Mouse (Mus musculus): ENCODE results near the gene E4f1.
"Not testable (repeated sequence)": the region's sequence is repeated elsewhere in the genome, so short reads cannot be mapped to it uniquely, and the experiment has no call there.

The E4f1 gene

GRCm38 (mm10) chr17:24455523-24456206 is 14.4 kb downstream of the E4f1 start:
- not testable (repeated sequence) for DNase-seq (ENCODE audit: low spot score)

GRCm38 (mm10) chr17:24454756-24455522 is 15.2 kb downstream of the E4f1 start:
- DNase-seq (ENCODE audit: low spot score), result peak; percentile 99

- no peak for DNase-seq (ENCODE audit: low spot score)
Measured at GRCm38 (mm10) chr17:24454218-24454755, 15.8 kb downstream of the E4f1 start.

- DNase-seq (ENCODE audit: low spot score), result no peak
Measured at GRCm38 (mm10) chr17:24453372-24453771, 16.7 kb downstream of the E4f1 start.

- no peak for DNase-seq (ENCODE audit: low spot score)
Measured at GRCm38 (mm10) chr17:24451220-24451619, 18.9 kb downstream of the E4f1 start.

- no peak for DNase-seq (ENCODE audit: low spot score)
Measured at GRCm38 (mm10) chr17:24449507-24449906, 20.6 kb downstream of the E4f1 start.

- DNase-seq (ENCODE audit: low spot score), result no peak
Measured at GRCm38 (mm10) chr17:24446590-24446989, 23.5 kb downstream of the E4f1 start.

- DNase-seq (ENCODE audit: low spot score), result no peak
Measured at GRCm38 (mm10) chr17:24443409-24443808, 26.7 kb downstream of the E4f1 start.

- no peak for DNase-seq (ENCODE audit: low spot score)
Measured at GRCm38 (mm10) chr17:24442632-24443155, 27.4 kb downstream of the E4f1 start, which contains the start of gene Dnase1l2. Dnase1l2 (minus strand) TSS chr17:24443105.

GRCm38 (mm10) chr17:24442107-24442506 is 28.0 kb downstream of the E4f1 start:
- DNase-seq (ENCODE audit: low spot score), result no peak

- DNase-seq (ENCODE audit: low spot score), result no peak
Measured at GRCm38 (mm10) chr17:24441148-24441547, 29.0 kb downstream of the E4f1 start.

GRCm38 (mm10) chr17:24440377-24440776 is 29.7 kb downstream of the E4f1 start:
- no peak for DNase-seq (ENCODE audit: low spot score)

- peak; percentile 69 for DNase-seq (ENCODE audit: low spot score)
Measured at GRCm38 (mm10) chr17:24437016-24437415, 33.1 kb downstream of the E4f1 start.

GRCm38 (mm10) chr17:24429201-24429983 is 40.7 kb downstream of the E4f1 start:
- no peak for DNase-seq (ENCODE audit: low spot score)

GRCm38 (mm10) chr17:24427170-24427557 is 42.9 kb downstream of the E4f1 start:
- peak; percentile 32 for DNase-seq (ENCODE audit: low spot score)

- DNase-seq (ENCODE audit: low spot score), result peak; percentile 98
Measured at GRCm38 (mm10) chr17:24426471-24427169, 43.5 kb downstream of the E4f1 start, which contains the start of gene Eci1. Eci1 (plus strand) TSS chr17:24426641.

GRCm38 (mm10) chr17:24425905-24426304 is 44.2 kb downstream of the E4f1 start:
- no peak for DNase-seq (ENCODE audit: low spot score)

- not testable (repeated sequence) for DNase-seq (ENCODE audit: low spot score)
Measured at GRCm38 (mm10) chr17:24425326-24425725, 44.8 kb downstream of the E4f1 start.

GRCm38 (mm10) chr17:24424489-24424888 is 45.6 kb downstream of the E4f1 start:
- no peak for DNase-seq (ENCODE audit: low spot score)

- no peak for DNase-seq (ENCODE audit: low spot score)
Measured at GRCm38 (mm10) chr17:24423114-24423513, 47.0 kb downstream of the E4f1 start.

- DNase-seq (ENCODE audit: low spot score), result peak; percentile 29
Measured at GRCm38 (mm10) chr17:24416051-24416652, 54.0 kb downstream of the E4f1 start.
